Mouse (Mus musculus) stomach, postnatal 0 days (tissue): ENCODE measurements around the gene Defb45.

Experiments
- CTCF ChIP-seq: IDR thresholded peaks from 2 replicates; pipeline ENCODE4 v1.5.1; 2016; ENCODE audit warnings: antibody characterized with exemption, low read depth, mild to moderate bottlenecking, moderate library complexity
- EP300 ChIP-seq: optimal IDR thresholded peaks from 2 replicates; pipeline ENCODE3; 2016; ENCODE audit warnings: antibody characterized with exemption

GRCm38 (mm10) chr2:152548124-152548523, 51.1 kb downstream of the Defb45 start:
- TF ChIP-seq CTCF (no peak), EP300 (no peak)
